Comparison of ENCODE assay signal across 19 mouse cellular contexts in the genomic region with DNA sequence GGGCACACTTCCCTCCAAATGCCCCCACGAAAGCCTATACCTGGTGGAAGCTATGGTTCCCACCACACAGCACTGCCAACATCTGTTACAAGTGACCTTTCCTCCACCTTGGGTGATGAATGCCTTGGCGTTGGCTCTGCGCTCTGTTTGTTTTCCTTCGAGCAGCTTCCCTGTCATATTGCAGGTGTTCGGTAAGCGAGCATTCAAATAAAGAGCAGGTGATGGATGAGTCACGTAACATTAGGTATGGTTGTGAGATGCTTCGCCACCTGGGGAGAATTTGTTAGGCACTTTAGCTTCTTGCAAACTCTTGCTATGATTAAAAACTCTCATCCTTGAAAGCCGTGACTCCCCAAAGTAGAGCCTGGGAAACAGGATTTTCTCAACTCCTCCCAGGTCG.
"Had no signal": no experiment of that assay in that cellular context is flagged by ENCODE, and none has a peak within 500 bp of the region (broad histone marks: within the 10 kb centered on the region; RNA-seq: fewer than 3 reads in every experiment).

No protein-coding gene starts in this region.

- H3K9ac ChIP-seq: lung, embryonic 14.5 days; midbrain, embryonic 12.5 days; neural tube, embryonic 13.5 days; neural tube, embryonic 15.5 days had no signal

- H3K27ac ChIP-seq: midbrain, embryonic 10.5 days; midbrain, embryonic 12.5 days; neural tube, embryonic 13.5 days; neural tube, embryonic 15.5 days had no signal

- ATAC-seq: midbrain, embryonic 16.5 days had no signal

- H3K36me3 ChIP-seq: midbrain, embryonic 10.5 days; midbrain, embryonic 12.5 days; neural tube, embryonic 13.5 days; neural tube, embryonic 15.5 days had no signal

- DNase-seq: lung, adult 18-20 months; lung, embryonic 14.5 days; lung, postnatal 10 days; lung, postnatal 4 days; midbrain, embryonic 14.5 days; retina, postnatal 1 day; right cerebral cortex, adult 18-20 months; right cerebral cortex, postnatal 25 days; right cerebral cortex, postnatal 4 days; spleen, adult 18-20 months; thymus, adult 2 months; thymus, postnatal 25 days; thymus, postnatal 4 days had no signal

- H3K9me3 ChIP-seq: midbrain, embryonic 10.5 days; midbrain, embryonic 12.5 days; neural tube, embryonic 13.5 days; neural tube, embryonic 15.5 days had no signal

- H3K4me3 ChIP-seq: midbrain, embryonic 10.5 days; midbrain, embryonic 12.5 days; myocyte; neural tube, embryonic 13.5 days; neural tube, embryonic 15.5 days had no signal

- H3K4me2 ChIP-seq: lung, embryonic 14.5 days; midbrain, embryonic 12.5 days; neural tube, embryonic 13.5 days; neural tube, embryonic 15.5 days had no signal

- H3K27me3 ChIP-seq: neural tube, embryonic 13.5 days; neural tube, embryonic 15.5 days had no signal
